43 mouse cellular contexts compared by ENCODE assay signal in the genomic region with DNA sequence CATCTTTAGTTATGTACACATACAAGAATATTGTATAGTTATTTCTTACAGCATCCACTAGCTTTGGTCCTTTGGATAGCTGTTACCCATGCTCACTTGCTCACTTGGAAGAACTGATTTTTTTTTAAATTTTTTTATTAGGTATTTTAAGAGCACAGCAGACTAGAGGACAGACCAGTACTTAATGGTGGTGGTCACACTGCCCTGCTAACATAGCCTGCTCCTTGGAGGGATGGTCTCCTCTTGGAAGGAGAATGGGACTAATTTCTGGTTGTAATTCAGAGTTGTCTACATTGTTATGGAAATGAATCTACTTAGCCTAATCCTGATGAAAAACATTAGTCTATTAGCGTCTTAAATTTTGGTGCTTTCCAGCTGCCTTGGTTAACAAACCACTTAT. TPM values are rescaled to one million over a fixed set of nuclear protein-coding genes. Genes with fewer than 3 reads are reported as not detected.
"Had no signal": no experiment of that assay in that cellular context is flagged by ENCODE, and none has a peak within 500 bp of the region (broad histone marks: within the 10 kb centered on the region; RNA-seq: fewer than 3 reads in every experiment).

No protein-coding gene starts in this region.

- H3K4me1 ChIP-seq: heart, embryonic 13.5 days; heart, embryonic 15.5 days; hindbrain, embryonic 13.5 days; hindbrain, embryonic 15.5 days; kidney, embryonic 15.5 days; limb, embryonic 13.5 days; limb, embryonic 15.5 days; liver, embryonic 12.5 days had no signal

- H3K27me3 ChIP-seq: heart, embryonic 13.5 days; heart, embryonic 15.5 days; hindbrain, embryonic 13.5 days; hindbrain, embryonic 15.5 days; kidney, embryonic 15.5 days; limb, embryonic 13.5 days; limb, embryonic 15.5 days; liver, embryonic 12.5 days had no signal

- ATAC-seq: hindbrain, postnatal 0 days; intestine, embryonic 16.5 days; liver, embryonic 12.5 days had no signal

- H3K9ac ChIP-seq: heart, embryonic 13.5 days; heart, embryonic 15.5 days; hindbrain, embryonic 13.5 days; hindbrain, embryonic 15.5 days; kidney, embryonic 15.5 days; limb, embryonic 13.5 days; limb, embryonic 15.5 days; liver, embryonic 12.5 days; liver, embryonic 14.5 days had no signal

- H3K4me2 ChIP-seq: heart, embryonic 11.5 days; heart, embryonic 13.5 days; heart, embryonic 15.5 days; hindbrain, embryonic 13.5 days; hindbrain, embryonic 15.5 days; kidney, embryonic 15.5 days; limb, embryonic 13.5 days; limb, embryonic 15.5 days; liver, embryonic 12.5 days had no signal

- H3K9me3 ChIP-seq: heart, embryonic 13.5 days; heart, embryonic 15.5 days; hindbrain, embryonic 13.5 days; hindbrain, embryonic 15.5 days; kidney, embryonic 15.5 days; limb, embryonic 13.5 days; limb, embryonic 15.5 days; liver, embryonic 12.5 days had no signal

- H3K27ac ChIP-seq: heart, adult 2 months; heart, embryonic 13.5 days; heart, embryonic 15.5 days; hindbrain, embryonic 13.5 days; hindbrain, embryonic 15.5 days; hindbrain, postnatal 0 days; kidney, embryonic 15.5 days; kidney, postnatal 0 days; limb, embryonic 13.5 days; limb, embryonic 15.5 days; liver, embryonic 12.5 days; liver, embryonic 14.5 days had no signal

- H3K36me3 ChIP-seq: heart, embryonic 13.5 days; heart, embryonic 15.5 days; hindbrain, embryonic 13.5 days; hindbrain, embryonic 15.5 days; kidney, embryonic 15.5 days; limb, embryonic 13.5 days; limb, embryonic 15.5 days; liver, embryonic 12.5 days had no signal

- DNase-seq: gastrocnemius, postnatal 14 days; gastrocnemius, postnatal 36 days; heart, adult 11 months; heart, adult 2 months; heart, postnatal 14 days; heart, postnatal 36 days; kidney, adult 11 months; kidney, adult 2 months; kidney, adult 9 months; kidney, postnatal 14 days; kidney, postnatal 36 days; layer of hippocampus, adult 9-11 months; layer of hippocampus, postnatal 36 days; left cerebral cortex, postnatal 4 days had no signal

- H3K4me3 ChIP-seq: heart, adult 2 months; heart, embryonic 13.5 days; heart, embryonic 15.5 days; hindbrain, embryonic 13.5 days; hindbrain, embryonic 15.5 days; kidney, embryonic 15.5 days; limb, embryonic 13.5 days; limb, embryonic 15.5 days; liver, embryonic 12.5 days had no signal

RNA-seq across cellular contexts. Expression of a gene that starts 23.2 kb away (rescaled TPM):
- total RNA-seq: gastrocnemius, adult 8-10 months; gastrocnemius, postnatal 14 days; gastrocnemius, postnatal 36 days; heart, adult 2 months; heart, postnatal 14 days; heart, postnatal 36 days; hematopoietic stem cell, adult 5-6 weeks; hindbrain, postnatal 0 days; layer of hippocampus, adult 18-20 months; layer of hippocampus, adult 8-10 months; layer of hippocampus, postnatal 14 days; layer of hippocampus, postnatal 36 days; left cerebral cortex, adult 18-20 months; left cerebral cortex, adult 8-10 months; left cerebral cortex, postnatal 10 days; left cerebral cortex, postnatal 25 days; left cerebral cortex, postnatal 4 days; liver, adult 2 months had no signal
- polyA plus RNA-seq: gonadal fat pad, adult 2 months; heart, adult 2 months; heart, embryonic 11.5 days; heart, embryonic 13.5 days; heart, embryonic 15.5 days; heart, postnatal 0 days; hindbrain, embryonic 11.5 days; hindbrain, embryonic 13.5 days; hindbrain, embryonic 15.5 days; intestine, embryonic 14.5 days; intestine, embryonic 16.5 days; kidney, adult 2 months; kidney, embryonic 15.5 days; kidney, postnatal 0 days; large intestine, adult 2 months; limb, embryonic 11.5 days; limb, embryonic 13.5 days; limb, embryonic 15.5 days; liver, adult 2 months; liver, embryonic 12.5 days; liver, embryonic 14.5 days had no signal

RNA-seq across cellular contexts. Expression of a gene that starts 27.8 kb away (rescaled TPM):
- total RNA-seq: gastrocnemius, adult 8-10 months; gastrocnemius, postnatal 14 days; gastrocnemius, postnatal 36 days; heart, adult 2 months; heart, postnatal 14 days; heart, postnatal 36 days; hematopoietic stem cell, adult 5-6 weeks; hindbrain, postnatal 0 days; layer of hippocampus, adult 18-20 months; layer of hippocampus, adult 8-10 months; layer of hippocampus, postnatal 14 days; layer of hippocampus, postnatal 36 days; left cerebral cortex, adult 18-20 months; left cerebral cortex, adult 8-10 months; left cerebral cortex, postnatal 10 days; left cerebral cortex, postnatal 25 days; left cerebral cortex, postnatal 4 days; liver, adult 2 months had no signal
- polyA plus RNA-seq: gonadal fat pad, adult 2 months; heart, adult 2 months; heart, embryonic 11.5 days; heart, embryonic 13.5 days; heart, embryonic 15.5 days; heart, postnatal 0 days; hindbrain, embryonic 11.5 days; hindbrain, embryonic 13.5 days; hindbrain, embryonic 15.5 days; hindbrain, postnatal 0 days; intestine, embryonic 14.5 days; intestine, embryonic 16.5 days; kidney, adult 2 months; kidney, embryonic 15.5 days; kidney, postnatal 0 days; large intestine, adult 2 months; limb, embryonic 11.5 days; limb, embryonic 13.5 days; limb, embryonic 15.5 days; liver, adult 2 months; liver, embryonic 12.5 days; liver, embryonic 14.5 days had no signal

RNA-seq across cellular contexts. Expression of a gene that starts 31.9 kb away (rescaled TPM):
- total RNA-seq: gastrocnemius, adult 8-10 months; gastrocnemius, postnatal 14 days; gastrocnemius, postnatal 36 days; heart, adult 2 months; heart, postnatal 14 days; heart, postnatal 36 days; hematopoietic stem cell, adult 5-6 weeks; hindbrain, postnatal 0 days; layer of hippocampus, adult 18-20 months; layer of hippocampus, adult 8-10 months; layer of hippocampus, postnatal 14 days; layer of hippocampus, postnatal 36 days; left cerebral cortex, adult 18-20 months; left cerebral cortex, adult 8-10 months; left cerebral cortex, postnatal 10 days; left cerebral cortex, postnatal 25 days; left cerebral cortex, postnatal 4 days; liver, adult 2 months had no signal
- polyA plus RNA-seq: gonadal fat pad, adult 2 months; heart, adult 2 months; heart, embryonic 11.5 days; heart, embryonic 13.5 days; heart, embryonic 15.5 days; heart, postnatal 0 days; hindbrain, embryonic 11.5 days; hindbrain, embryonic 13.5 days; hindbrain, embryonic 15.5 days; hindbrain, postnatal 0 days; intestine, embryonic 14.5 days; intestine, embryonic 16.5 days; kidney, adult 2 months; kidney, embryonic 15.5 days; kidney, postnatal 0 days; large intestine, adult 2 months; limb, embryonic 11.5 days; limb, embryonic 13.5 days; limb, embryonic 15.5 days; liver, adult 2 months; liver, embryonic 12.5 days; liver, embryonic 14.5 days had no signal

RNA-seq across cellular contexts. Expression of a gene that starts 34.8 kb away (rescaled TPM):
- total RNA-seq: gastrocnemius, adult 8-10 months; gastrocnemius, postnatal 14 days; gastrocnemius, postnatal 36 days; heart, adult 2 months; heart, postnatal 14 days; heart, postnatal 36 days; hematopoietic stem cell, adult 5-6 weeks; hindbrain, postnatal 0 days; layer of hippocampus, adult 18-20 months; layer of hippocampus, adult 8-10 months; layer of hippocampus, postnatal 14 days; layer of hippocampus, postnatal 36 days; left cerebral cortex, adult 18-20 months; left cerebral cortex, adult 8-10 months; left cerebral cortex, postnatal 10 days; left cerebral cortex, postnatal 25 days; left cerebral cortex, postnatal 4 days had no signal
- polyA plus RNA-seq: gonadal fat pad, adult 2 months; heart, adult 2 months; heart, embryonic 11.5 days; heart, embryonic 13.5 days; heart, embryonic 15.5 days; heart, postnatal 0 days; hindbrain, embryonic 11.5 days; hindbrain, embryonic 13.5 days; hindbrain, embryonic 15.5 days; hindbrain, postnatal 0 days; intestine, embryonic 14.5 days; intestine, embryonic 16.5 days; large intestine, adult 2 months; limb, embryonic 11.5 days; limb, embryonic 13.5 days; limb, embryonic 15.5 days; liver, embryonic 12.5 days; liver, embryonic 14.5 days had no signal
